Mouse (Mus musculus): ENCODE measurements around the gene Crim1. TPM values are rescaled to one million over a fixed set of nuclear protein-coding genes. Genes with fewer than 3 reads are reported as not detected.

The Crim1 gene
- polyA plus RNA-seq, 1 experiment: 31.0 TPM

GRCm38 (mm10) chr17:78327187-78327586, 127.1 kb downstream of the Crim1 start:
- DNase-seq (ENCODE audit: low spot score): no peak

- DNase-seq (ENCODE audit: low spot score): no peak
Observed at GRCm38 (mm10) chr17:78328287-78328686, 128.2 kb downstream of the Crim1 start.

GRCm38 (mm10) chr17:78331438-78331837, 131.4 kb downstream of the Crim1 start:
- DNase-seq (ENCODE audit: low spot score): no peak

- DNase-seq (ENCODE audit: low spot score): no peak
Observed at GRCm38 (mm10) chr17:78333275-78333674, 133.2 kb downstream of the Crim1 start.

GRCm38 (mm10) chr17:78335250-78335649, 135.2 kb downstream of the Crim1 start:
- no peak for DNase-seq (ENCODE audit: low spot score)

GRCm38 (mm10) chr17:78343688-78344087, 143.6 kb downstream of the Crim1 start:
- no peak for DNase-seq (ENCODE audit: low spot score)

- no peak for DNase-seq (ENCODE audit: low spot score)
Observed at GRCm38 (mm10) chr17:78347111-78347801, 147.2 kb downstream of the Crim1 start.

GRCm38 (mm10) chr17:78351676-78352499, 151.8 kb downstream of the Crim1 start:
- DNase-seq (ENCODE audit: low spot score): no peak

- DNase-seq (ENCODE audit: low spot score): no peak
Observed at GRCm38 (mm10) chr17:78352500-78352855, 152.4 kb downstream of the Crim1 start.

- DNase-seq (ENCODE audit: low spot score): no peak
Observed at GRCm38 (mm10) chr17:78354411-78354810, 154.4 kb downstream of the Crim1 start.

- no peak for DNase-seq (ENCODE audit: low spot score)
Observed at GRCm38 (mm10) chr17:78354871-78355270, 154.8 kb downstream of the Crim1 start.

GRCm38 (mm10) chr17:78355611-78356010, 155.6 kb downstream of the Crim1 start:
- DNase-seq (ENCODE audit: low spot score): no peak

GRCm38 (mm10) chr17:78357753-78358152, 157.7 kb downstream of the Crim1 start:
- no peak for DNase-seq (ENCODE audit: low spot score)

- DNase-seq (ENCODE audit: low spot score): no peak
Observed at GRCm38 (mm10) chr17:78358251-78358726, 158.2 kb downstream of the Crim1 start.

- DNase-seq (ENCODE audit: low spot score): no peak
Observed at GRCm38 (mm10) chr17:78361939-78362728, 162.1 kb downstream of the Crim1 start.

GRCm38 (mm10) chr17:78364555-78365302, 164.7 kb downstream of the Crim1 start:
- no peak for DNase-seq (ENCODE audit: low spot score)

- DNase-seq (ENCODE audit: low spot score): no peak
Observed at GRCm38 (mm10) chr17:78366070-78366469, 166.0 kb downstream of the Crim1 start.

GRCm38 (mm10) chr17:78368481-78368880, 168.4 kb downstream of the Crim1 start:
- no peak for DNase-seq (ENCODE audit: low spot score)

- no peak for DNase-seq (ENCODE audit: low spot score)
Observed at GRCm38 (mm10) chr17:78370445-78370844, 170.4 kb downstream of the Crim1 start.

GRCm38 (mm10) chr17:78373174-78373573, 173.1 kb downstream of the Crim1 start:
- DNase-seq (ENCODE audit: low spot score): no peak

- DNase-seq (ENCODE audit: low spot score): no peak
Observed at GRCm38 (mm10) chr17:78373849-78374248, 173.8 kb downstream of the Crim1 start.
